In the genomic region with DNA sequence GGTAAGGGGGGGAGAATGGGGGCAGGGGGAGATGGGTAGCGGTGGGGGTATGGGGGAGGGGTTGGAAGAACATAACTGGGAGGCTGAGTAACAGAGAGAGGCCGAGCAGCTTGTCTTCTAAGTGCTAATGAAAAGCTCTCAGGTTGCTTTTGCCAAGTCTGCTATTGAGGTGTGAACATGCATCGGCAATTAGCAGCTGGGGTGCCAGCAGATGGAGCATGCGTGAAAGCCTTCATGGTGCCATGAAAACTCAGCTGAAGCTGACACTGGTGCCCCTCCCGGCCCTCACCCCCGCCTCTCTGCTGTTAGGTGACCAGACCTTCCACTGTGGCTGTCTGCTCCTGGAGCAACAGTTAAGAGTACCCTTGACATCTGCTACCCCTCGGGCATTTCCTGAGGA, we compare ENCODE assay signal across 20 mouse cellular contexts. TPM values are rescaled to one million over a fixed set of nuclear protein-coding genes. Genes with fewer than 3 reads are reported as not detected.
DNase-seq lines count a peak whose midpoint lies in the region; ATAC-seq lines count a peak whose summit lies in the region.
"Had no signal": no experiment of that assay in that cellular context is flagged by ENCODE, and none has a peak within 500 bp of the region (broad histone marks: within the 10 kb centered on the region; RNA-seq: fewer than 3 reads in every experiment).

No protein-coding gene starts in this region.

- no peaks in the 10 kb centered on the region for H3K9me3 ChIP-seq in forebrain, embryonic 11.5 days (ENCODE audit: control insufficient read depth, low read length)
- no peaks in the 10 kb centered on the region for H3K9me3 ChIP-seq in forebrain, embryonic 12.5 days
- no peaks in the 10 kb centered on the region for H3K9me3 ChIP-seq in megakaryocyte, embryonic 14.5 days
- no peaks in the 10 kb centered on the region for H3K9me3 ChIP-seq in forebrain, embryonic 15.5 days
- H3K9me3 ChIP-seq: embryonic facial prominence, embryonic 12.5 days; hindbrain, embryonic 13.5 days; liver, embryonic 15.5 days; stomach, embryonic 15.5 days had no signal

- H3K36me3 ChIP-seq in forebrain, embryonic 11.5 days (ENCODE audit: control insufficient read depth, insufficient read depth, low read length): no peaks in the 10 kb centered on the region
- H3K36me3 ChIP-seq in forebrain, embryonic 12.5 days (replicated peaks): no peaks in the 10 kb centered on the region
- H3K36me3 ChIP-seq in megakaryocyte, embryonic 14.5 days (replicated peaks; ENCODE audit: low read length): no peaks in the 10 kb centered on the region
- no peaks in the 10 kb centered on the region for H3K36me3 ChIP-seq in forebrain, embryonic 15.5 days
- H3K36me3 ChIP-seq: embryonic facial prominence, embryonic 12.5 days; hindbrain, embryonic 13.5 days; liver, embryonic 15.5 days; stomach, embryonic 15.5 days had no signal

- no peak overlapping the region for H3K4me3 ChIP-seq in forebrain, embryonic 11.5 days (ENCODE audit: low read depth, low read length)
- no peak overlapping the region for H3K4me3 ChIP-seq in forebrain, embryonic 12.5 days (replicated peaks)
- H3K4me3 ChIP-seq in megakaryocyte, embryonic 14.5 days (replicated peaks): peak overlapping the region; percentile 1
- H3K4me3 ChIP-seq in forebrain, embryonic 15.5 days: no peak overlapping the region
- H3K4me3 ChIP-seq: embryonic facial prominence, embryonic 12.5 days; hindbrain, embryonic 13.5 days; liver, embryonic 15.5 days; stomach, embryonic 15.5 days had no signal

- H3K4me1 ChIP-seq in forebrain, embryonic 11.5 days (replicated peaks; ENCODE audit: control insufficient read depth, insufficient read depth, low read length): no peaks in the 10 kb centered on the region; the same call in 1 of the 2 replicates
- H3K4me1 ChIP-seq in forebrain, embryonic 12.5 days: peaks cover 6% of the 10 kb centered on the region; the same call in 1 of the 2 replicates
- H3K4me1 ChIP-seq in megakaryocyte, embryonic 14.5 days: peaks cover 84% of the 10 kb centered on the region
- H3K4me1 ChIP-seq in forebrain, embryonic 15.5 days: peaks cover 25% of the 10 kb centered on the region
- H3K4me1 ChIP-seq: embryonic facial prominence, embryonic 12.5 days; hindbrain, embryonic 13.5 days; liver, embryonic 15.5 days; stomach, embryonic 15.5 days had no signal

- H3K27me3 ChIP-seq in forebrain, embryonic 11.5 days (ENCODE audit: control insufficient read depth, insufficient read depth, low read length): no peaks in the 10 kb centered on the region
- H3K27me3 ChIP-seq in forebrain, embryonic 12.5 days: peaks cover 13% of the 10 kb centered on the region; the same call in 1 of the 2 replicates
- peaks cover 36% of the 10 kb centered on the region for H3K27me3 ChIP-seq in megakaryocyte, embryonic 14.5 days (replicated peaks)
- no peaks in the 10 kb centered on the region for H3K27me3 ChIP-seq in forebrain, embryonic 15.5 days
- H3K27me3 ChIP-seq: embryonic facial prominence, embryonic 12.5 days; stomach, embryonic 15.5 days had no signal

- DNase-seq in forebrain, embryonic 11.5 days (ENCODE audit: low spot score): no peak
- peak; percentile 23 to 38 for DNase-seq in right cerebral cortex, postnatal 36 days (ENCODE audit: low spot score in 2 of 2)
- no peak for DNase-seq in yolk sac, embryonic 10.5 days (ENCODE audit: low spot score)
- DNase-seq in adrenal gland, postnatal 25 days: no peak
- DNase-seq: adrenal gland, adult 2 months; cerebellum, adult 2 months; gastrocnemius, postnatal 14 days; heart, postnatal 14 days had no signal

- no peak overlapping the region for H3K9ac ChIP-seq in forebrain, embryonic 11.5 days (ENCODE audit: low read length)
- no peak overlapping the region for H3K9ac ChIP-seq in forebrain, embryonic 12.5 days
- H3K9ac ChIP-seq in forebrain, embryonic 15.5 days (replicated peaks): no peak overlapping the region
- H3K9ac ChIP-seq: embryonic facial prominence, embryonic 12.5 days; hindbrain, embryonic 13.5 days; liver, embryonic 15.5 days; stomach, embryonic 15.5 days had no signal

- H3K27ac ChIP-seq in forebrain, embryonic 11.5 days (ENCODE audit: low read depth, low read length): no peak overlapping the region
- H3K27ac ChIP-seq in forebrain, embryonic 12.5 days: no peak overlapping the region
- peak overlapping the region; percentile 72 for H3K27ac ChIP-seq in forebrain, embryonic 15.5 days (replicated peaks)
- H3K27ac ChIP-seq: embryonic facial prominence, embryonic 12.5 days; hindbrain, embryonic 13.5 days; liver, embryonic 15.5 days; stomach, embryonic 15.5 days had no signal

- ATAC-seq in forebrain, embryonic 11.5 days (replicated peaks; ENCODE audit: low FRiP score): peak; percentile 54
- no peak; the same call in 1 of the 2 replicates for ATAC-seq in forebrain, embryonic 12.5 days (ENCODE audit: low FRiP score)
- ATAC-seq in megakaryocyte, adult 5-6 weeks (ENCODE audit: poor library complexity, severe bottlenecking): no peak
- peak; percentile 71 for ATAC-seq in forebrain, embryonic 15.5 days (replicated peaks)
- ATAC-seq: intestine, postnatal 0 days; lung, postnatal 0 days had no signal

- 74% methylated on average over 7 of the region's 7 CpGs for WGBS in forebrain, embryonic 11.5 days
- 69% methylated on average over 7 of the region's 7 CpGs for WGBS in forebrain, embryonic 12.5 days
- WGBS in forebrain, embryonic 15.5 days: 28% methylated on average over 7 of the region's 7 CpGs

- H3K4me2 ChIP-seq in forebrain, embryonic 11.5 days (ENCODE audit: low read depth, low read length, severe bottlenecking): no peak overlapping the region
- H3K4me2 ChIP-seq in forebrain, embryonic 12.5 days: no peak overlapping the region
- H3K4me2 ChIP-seq in forebrain, embryonic 15.5 days (replicated peaks): no peak overlapping the region
- H3K4me2 ChIP-seq: embryonic facial prominence, embryonic 12.5 days; heart, embryonic 11.5 days; hindbrain, embryonic 13.5 days; liver, embryonic 15.5 days; stomach, embryonic 15.5 days had no signal

RNA-seq across cellular contexts. Expression of a gene that starts 23.4 kb away (rescaled TPM):
- polyA plus RNA-seq in forebrain, embryonic 11.5 days (2014; fragmentation: Nextera tagmentation; extraction: Ambion mirVana): 8.5 and 9.1 TPM in 2 replicates
- polyA plus RNA-seq in forebrain, embryonic 12.5 days (2016; fragmentation: Nextera tagmentation; extraction: Ambion mirVana): 9.4 and 9.6 TPM in 2 replicates
- polyA plus RNA-seq in megakaryocyte, embryonic 14.5 days (2012; ENCODE audit: insufficient read depth, low replicate concordance): 10.5 and 36.4 TPM in 2 replicates
- 3.4 and 4.0 TPM in 2 replicates for total RNA-seq in megakaryocyte, adult 5-6 weeks (2015)
- total RNA-seq in megakaryocyte, adult 5-6 weeks (2017): 1.7 and 2.1 TPM in 2 replicates
- 10.2 and 10.3 TPM in 2 replicates for polyA plus RNA-seq in forebrain, embryonic 15.5 days (2015; fragmentation: Nextera tagmentation; extraction: Ambion mirVana)
- total RNA-seq in adrenal gland, postnatal 25 days (2021): 13.8 and 16.0 TPM in 2 replicates

RNA-seq across cellular contexts. Expression of a gene that starts 23.4 kb away (rescaled TPM):
- polyA plus RNA-seq in forebrain, embryonic 11.5 days (2014; fragmentation: Nextera tagmentation; extraction: Ambion mirVana): 58.6 and 65.3 TPM in 2 replicates
- 79.3 and 88.0 TPM in 2 replicates for polyA plus RNA-seq in forebrain, embryonic 12.5 days (2016; fragmentation: Nextera tagmentation; extraction: Ambion mirVana)
- 34.7 and 155 TPM in 2 replicates for polyA plus RNA-seq in megakaryocyte, embryonic 14.5 days (2012; ENCODE audit: insufficient read depth, low replicate concordance)
- total RNA-seq in megakaryocyte, adult 5-6 weeks (2015): 59.5 and 81.8 TPM in 2 replicates
- total RNA-seq in megakaryocyte, adult 5-6 weeks (2017): 28.1 and 67.3 TPM in 2 replicates
- polyA plus RNA-seq in forebrain, embryonic 15.5 days (2015; fragmentation: Nextera tagmentation; extraction: Ambion mirVana): 63.2 and 74.5 TPM in 2 replicates
- total RNA-seq in adrenal gland, postnatal 25 days (2021): 95.1 and 156 TPM in 2 replicates

RNA-seq across cellular contexts. Expression of a gene that starts 23.7 kb away (rescaled TPM):
- polyA plus RNA-seq in forebrain, embryonic 11.5 days (2014; fragmentation: Nextera tagmentation; extraction: Ambion mirVana): 25.6 and 30.3 TPM in 2 replicates
- 24.6 and 25.7 TPM in 2 replicates for polyA plus RNA-seq in forebrain, embryonic 12.5 days (2016; fragmentation: Nextera tagmentation; extraction: Ambion mirVana)
- polyA plus RNA-seq in megakaryocyte, embryonic 14.5 days (2012; ENCODE audit: insufficient read depth, low replicate concordance): not detected in 2 replicates
- 36.1 and 47.1 TPM in 2 replicates for total RNA-seq in megakaryocyte, adult 5-6 weeks (2015)
- 33.2 and 44.6 TPM in 2 replicates for total RNA-seq in megakaryocyte, adult 5-6 weeks (2017)
- 26.0 and 28.0 TPM in 2 replicates for polyA plus RNA-seq in forebrain, embryonic 15.5 days (2015; fragmentation: Nextera tagmentation; extraction: Ambion mirVana)
- total RNA-seq in adrenal gland, postnatal 25 days (2021): 27.1 and 34.8 TPM in 2 replicates
- polyA plus RNA-seq: adrenal gland, adult 2 months had no signal

RNA-seq across cellular contexts. Expression of a gene that starts 27.7 kb away (rescaled TPM):
- polyA plus RNA-seq in forebrain, embryonic 11.5 days (2014; fragmentation: Nextera tagmentation; extraction: Ambion mirVana): 1.5 and 2.2 TPM in 2 replicates
- 3.7 TPM in 2 replicates for polyA plus RNA-seq in forebrain, embryonic 12.5 days (2016; fragmentation: Nextera tagmentation; extraction: Ambion mirVana)
- polyA plus RNA-seq in megakaryocyte, embryonic 14.5 days (2012; ENCODE audit: insufficient read depth, low replicate concordance): 0.03 TPM in 1 of 2 replicates, not detected in the other
- 0.09 and 0.69 TPM in 2 replicates for total RNA-seq in megakaryocyte, adult 5-6 weeks (2015)
- total RNA-seq in megakaryocyte, adult 5-6 weeks (2017): 0.24 TPM in 1 of 2 replicates, not detected in the other
- 16.0 and 16.7 TPM in 2 replicates for polyA plus RNA-seq in forebrain, embryonic 15.5 days (2015; fragmentation: Nextera tagmentation; extraction: Ambion mirVana)
- total RNA-seq in adrenal gland, postnatal 25 days (2021): 0.06 TPM in 1 of 2 replicates, not detected in the other
- total RNA-seq: adrenal gland, adult 2 months; MEL had no signal

RNA-seq across cellular contexts. Expression of a gene that starts 46.9 kb away (rescaled TPM):
- polyA plus RNA-seq in forebrain, embryonic 11.5 days (2014; fragmentation: Nextera tagmentation; extraction: Ambion mirVana): 18.7 and 19.7 TPM in 2 replicates
- polyA plus RNA-seq in forebrain, embryonic 12.5 days (2016; fragmentation: Nextera tagmentation; extraction: Ambion mirVana): 3.5 and 10.8 TPM in 2 replicates
- polyA plus RNA-seq in megakaryocyte, embryonic 14.5 days (2012; ENCODE audit: insufficient read depth, low replicate concordance): 9.5 and 14.3 TPM in 2 replicates
- total RNA-seq in megakaryocyte, adult 5-6 weeks (2015): 17.2 and 21.8 TPM in 2 replicates
- total RNA-seq in megakaryocyte, adult 5-6 weeks (2017): 2.3 and 4.9 TPM in 2 replicates
- polyA plus RNA-seq in forebrain, embryonic 15.5 days (2015; fragmentation: Nextera tagmentation; extraction: Ambion mirVana): 4.4 and 13.6 TPM in 2 replicates
- total RNA-seq in adrenal gland, postnatal 25 days (2021): 61.3 and 81.5 TPM in 2 replicates

Comparison
In these comparisons a context has a peak if more than half of its experiments do, and no peak if none do; other contexts are left out.
1. ATAC-seq: peak in forebrain, embryonic 11.5 days (single experiment) and forebrain, embryonic 15.5 days (single experiment); none in forebrain, embryonic 12.5 days (single experiment) and megakaryocyte, adult 5-6 weeks (single experiment).
2. DNase-seq: peak in right cerebral cortex, postnatal 36 days (2 of 2); none in forebrain, embryonic 11.5 days (single experiment), yolk sac, embryonic 10.5 days (single experiment) and adrenal gland, postnatal 25 days (single experiment).
3. RNA of a gene that starts 23.7 kb away (polyA plus RNA-seq): 25.6 to 30.3 TPM in forebrain, embryonic 11.5 days, 26.0 to 28.0 TPM in forebrain, embryonic 15.5 days and 24.6 to 25.7 TPM in forebrain, embryonic 12.5 days; not detected in megakaryocyte, embryonic 14.5 days; every median in the first group is over 10 times any median in the second.